Mouse (Mus musculus) myocyte (in vitro differentiated cells): ENCODE measurements around the gene Siva1. TPM values are rescaled to one million over a fixed set of nuclear protein-coding genes. Genes with fewer than 3 reads are reported as not detected.
A peak's percentile ranks its signal among the peaks of the same experiment; 100 is the strongest.

Experiments used
- H3K27me3 ChIP-seq: one replicate; pipeline ENCODE4 v1.6.1; 2011; ENCODE audit not compliant: control insufficient read depth, insufficient read depth, insufficient read length
- H3K36me3 ChIP-seq: one replicate; pipeline ENCODE4 v1.6.1; 2011; ENCODE audit not compliant: control insufficient read depth, insufficient read depth
- H3K4me2 ChIP-seq: one replicate; pipeline ENCODE4 v1.6.1; 2011; ENCODE audit warnings: low read depth, control low read depth
- H3K4me3 ChIP-seq: one replicate; pipeline ENCODE4 v1.5.1; 2011; ENCODE audit warnings: mild to moderate bottlenecking, control low read depth, moderate library complexity
- H3K79me2 ChIP-seq: one replicate; pipeline ENCODE4 v1.6.1; 2011; ENCODE audit not compliant: control insufficient read depth, insufficient read depth
- H3ac ChIP-seq: one replicate; pipeline ENCODE4 v1.6.1; 2011; ENCODE audit not compliant: control insufficient read depth, insufficient read length
- CEBPB ChIP-seq: IDR thresholded peaks from 2 replicates; pipeline ENCODE4 v1.6.1; 2011; ENCODE audit warnings: mild to moderate bottlenecking, moderate library complexity; ENCODE audit not compliant: poor library complexity, insufficient read depth, severe bottlenecking
- E2F4 ChIP-seq: IDR thresholded peaks from one replicate; pipeline ENCODE4 v1.6.1; 2011; ENCODE audit warnings: mild to moderate bottlenecking, control low read depth, moderate library complexity; ENCODE audit not compliant: insufficient read depth
- MAX ChIP-seq: IDR thresholded peaks from one replicate; pipeline ENCODE4 v1.6.1; 2011; ENCODE audit warnings: low read depth, mild to moderate bottlenecking, control low read depth
- MYOD1 ChIP-seq, 3 experiments: IDR thresholded peaks; one replicate each; pipeline ENCODE4 v1.6.1; 2011; ENCODE audit warnings: control low read depth in 2 of 3, low read depth in 2 of 3, mild to moderate bottlenecking in 2 of 3, moderate library complexity in 1 of 3; ENCODE audit not compliant: insufficient read length in 2 of 3, control insufficient read depth in 1 of 3
- MYOG ChIP-seq, 3 experiments: IDR thresholded peaks; one replicate each; pipeline ENCODE4 v1.6.1; 2011; ENCODE audit warnings: control low read depth in 2 of 3, low read depth in 2 of 3, mild to moderate bottlenecking in 2 of 3; ENCODE audit not compliant: insufficient read length in 2 of 3, control insufficient read depth in 1 of 3, insufficient read depth in 1 of 3
- POLR2A ChIP-seq: IDR thresholded peaks from one replicate; pipeline ENCODE4 v1.6.1; 2011; ENCODE audit warnings: low read depth, mild to moderate bottlenecking, control low read depth, moderate library complexity; ENCODE audit not compliant: insufficient read length
- POLR2AphosphoS2 ChIP-seq: IDR thresholded peaks from one replicate; pipeline ENCODE4 v1.6.1; 2011; ENCODE audit warnings: low read depth, control low read depth; ENCODE audit not compliant: insufficient read length
- REST ChIP-seq: IDR thresholded peaks from one replicate; pipeline ENCODE4 v1.6.1; 2011; ENCODE audit warnings: mild to moderate bottlenecking, control low read depth, moderate library complexity; ENCODE audit not compliant: insufficient read depth, insufficient read length
- SRF ChIP-seq: IDR thresholded peaks from one replicate; pipeline ENCODE4 v1.6.1; 2011; ENCODE audit warnings: low read depth; ENCODE audit not compliant: control insufficient read depth, insufficient read length
- TCF12 ChIP-seq: IDR thresholded peaks from one replicate; pipeline ENCODE4 v1.6.1; 2011; ENCODE audit warnings: mild to moderate bottlenecking, control low read depth; ENCODE audit not compliant: poor library complexity, insufficient read depth, severe bottlenecking
- TCF3 ChIP-seq: IDR thresholded peaks from one replicate; pipeline ENCODE4 v1.6.1; 2011; ENCODE audit warnings: low read depth, control low read depth; ENCODE audit not compliant: insufficient read length
- USF1 ChIP-seq: IDR thresholded peaks from one replicate; pipeline ENCODE4 v1.6.1; 2011; ENCODE audit warnings: low read depth, mild to moderate bottlenecking, control low read depth, moderate library complexity
- polyA plus RNA-seq: library from polyadenylated mRNA; unstranded; fragments of >200 nt; fragmentation: generic; extraction: Trizol; gene quantifications from one replicate; pipeline ENCODE4 v1.2.1, GENCODE M21; 2012; ENCODE audit warnings: missing spikeins

Siva1 gene
- polyA plus RNA-seq, 1 experiment, result 85.6 TPM

DNA sequence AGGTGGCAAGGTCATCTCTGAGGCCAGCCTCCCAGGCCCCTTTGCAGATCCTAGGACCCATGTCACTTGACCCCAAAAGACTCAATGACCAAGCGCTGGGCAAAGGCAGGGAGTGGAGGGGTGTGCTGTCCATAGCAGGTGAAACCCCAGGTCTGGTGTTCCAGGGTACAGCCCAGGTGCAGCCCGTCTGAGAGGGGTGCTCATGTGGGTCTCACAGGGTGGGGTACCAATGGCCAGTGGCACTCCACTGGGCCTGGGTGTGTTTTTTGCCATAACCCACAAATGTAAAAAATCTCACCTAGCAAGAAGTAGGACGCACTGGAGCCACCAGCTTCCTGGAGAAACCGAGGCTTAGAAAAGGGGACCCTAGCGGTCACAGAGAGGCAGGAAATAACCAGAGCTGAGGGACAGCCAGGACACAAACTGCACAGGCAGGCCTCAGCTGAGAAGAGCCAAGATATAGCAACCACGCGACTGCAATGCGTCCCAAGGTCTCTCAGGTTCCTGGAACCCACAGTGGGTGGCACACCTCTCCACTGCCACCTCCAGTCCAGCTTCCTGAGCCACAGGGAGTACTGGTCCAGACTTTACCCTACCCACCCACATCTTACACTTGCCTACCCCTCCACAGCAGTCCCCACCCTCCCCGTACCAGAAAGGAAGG lies 21.5 kb downstream of the Siva1 start:
- H3ac ChIP-seq, result no peak overlapping the region
- H3K4me3 ChIP-seq, result no peak overlapping the region
- peaks cover 17% of the 10 kb centered on the region for H3K36me3 ChIP-seq
- TF ChIP-seq CEBPB (no peak), TCF12 (no peak), REST (no peak), TCF3 (no peak), MYOG (IDR thresholded peaks at IDR 0.05; ENCODE audit: control insufficient read depth in 1 of 3, insufficient read depth in 1 of 3, insufficient read length in 2 of 3, low read depth in 2 of 3) (no peak), MYOD1 (IDR thresholded peaks at IDR 0.05; ENCODE audit: control insufficient read depth in 1 of 3, insufficient read length in 2 of 3, low read depth in 2 of 3) (no peak)
- no peaks in the 10 kb centered on the region for H3K27me3 ChIP-seq
- H3K79me2 ChIP-seq, result peaks cover 52% of the 10 kb centered on the region
- H3K4me2 ChIP-seq, result no peak overlapping the region

DNA sequence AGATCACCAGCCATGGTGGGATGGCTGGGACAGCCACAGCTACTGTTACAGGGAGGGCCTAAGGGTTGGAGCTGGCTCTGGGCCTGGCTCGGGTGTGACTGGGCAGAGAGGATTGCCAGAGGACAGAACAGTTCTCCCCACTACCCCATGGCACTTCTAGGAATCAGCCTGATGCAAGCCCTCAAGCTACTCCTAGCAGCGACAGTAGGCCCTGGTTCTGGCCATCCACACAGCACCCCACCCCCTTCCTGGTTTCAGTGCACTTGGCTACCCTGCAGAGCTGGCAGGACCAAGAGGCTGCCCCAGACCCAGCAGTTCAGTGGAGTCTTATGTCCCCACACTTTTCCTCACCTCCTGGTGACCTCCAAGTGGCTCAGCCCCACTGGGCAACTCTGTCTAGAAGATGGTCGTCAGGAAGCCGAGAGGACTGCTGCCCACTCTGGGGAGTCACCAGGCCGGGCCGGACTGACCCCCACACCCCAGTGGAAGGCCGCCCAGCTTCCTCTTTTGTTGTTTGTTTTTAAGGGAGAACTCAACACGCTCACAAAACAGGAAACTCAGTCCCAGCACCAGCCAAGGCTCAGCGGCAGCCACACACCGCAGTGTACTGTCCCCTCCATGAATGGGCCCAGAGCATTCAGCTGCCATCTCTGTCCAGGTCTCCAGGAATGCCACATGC lies 23.3 kb downstream of the Siva1 start:
- TF ChIP-seq MAX (no peak), POLR2AphosphoS2 (peak; percentile 6), MYOG (IDR thresholded peaks at IDR 0.05; ENCODE audit: control insufficient read depth in 1 of 3, insufficient read depth in 1 of 3, insufficient read length in 2 of 3, low read depth in 2 of 3) (peak in 1 of 3 experiments; percentile 24)
- Histone ChIP-seq H3ac (no peak overlapping the region), H3K36me3 (peaks cover 17% of the 10 kb centered on the region), H3K4me2 (no peak overlapping the region), H3K27me3 (no peaks in the 10 kb centered on the region), H3K4me3 (no peak overlapping the region), H3K79me2 (peaks cover 70% of the 10 kb centered on the region)

DNA sequence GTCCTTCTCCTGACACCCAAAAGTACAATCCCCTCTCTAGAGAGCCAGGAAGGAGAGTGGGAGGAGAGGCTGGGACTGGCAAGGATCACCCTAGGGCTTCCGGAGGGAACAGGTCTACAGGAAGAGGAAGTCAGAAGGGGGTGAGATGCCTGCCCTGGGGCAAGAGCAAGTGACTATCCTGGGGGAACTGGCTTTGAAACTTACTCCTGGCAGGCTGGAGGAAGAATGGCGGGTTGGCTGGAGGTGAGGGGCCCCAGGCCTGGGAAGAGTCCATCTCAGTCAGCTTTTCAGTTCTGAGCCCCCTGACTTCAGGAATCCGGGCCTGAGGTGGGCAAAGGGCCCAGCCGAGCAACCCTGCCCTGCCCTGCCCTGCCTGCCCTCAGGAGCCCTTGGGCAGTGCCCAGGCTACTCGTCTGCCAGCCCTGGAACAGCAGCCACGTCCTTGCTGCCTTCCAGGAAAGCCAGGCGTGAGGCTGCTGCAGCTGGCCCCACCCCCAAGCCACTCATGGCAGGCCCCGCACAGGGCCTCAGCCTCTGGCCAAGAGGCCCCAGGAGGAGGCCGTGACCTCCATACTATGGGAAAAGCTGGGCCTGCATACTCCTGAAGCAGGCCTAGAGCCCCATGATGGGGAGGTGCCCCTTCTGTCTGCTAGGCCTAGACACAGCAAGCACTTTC lies 26.4 kb downstream of the Siva1 start:
- Histone ChIP-seq H3K79me2 (peaks cover 64% of the 10 kb centered on the region), H3K4me3 (no peak overlapping the region), H3K36me3 (peaks cover 13% of the 10 kb centered on the region), H3ac (no peak overlapping the region), H3K27me3 (no peaks in the 10 kb centered on the region), H3K4me2 (peak overlapping the region; percentile 66)
- TF ChIP-seq MYOG (IDR thresholded peaks at IDR 0.05; ENCODE audit: control insufficient read depth in 1 of 3, insufficient read depth in 1 of 3, insufficient read length in 2 of 3, low read depth in 2 of 3), result peak in 1 of 3 experiments; percentile 76
- no peak for TF ChIP-seq POLR2A
- no peak for TF ChIP-seq MAX
- TF ChIP-seq REST, result no peak
- peak in 1 of 3 experiments; percentile 19 for TF ChIP-seq MYOD1 (IDR thresholded peaks at IDR 0.05; ENCODE audit: control insufficient read depth in 1 of 3, insufficient read length in 2 of 3, low read depth in 2 of 3)
- no peak for TF ChIP-seq POLR2AphosphoS2
- no peak for TF ChIP-seq TCF3
- TF ChIP-seq TCF12, result no peak
- TF ChIP-seq SRF, result no peak
- TF ChIP-seq CEBPB, result no peak

DNA sequence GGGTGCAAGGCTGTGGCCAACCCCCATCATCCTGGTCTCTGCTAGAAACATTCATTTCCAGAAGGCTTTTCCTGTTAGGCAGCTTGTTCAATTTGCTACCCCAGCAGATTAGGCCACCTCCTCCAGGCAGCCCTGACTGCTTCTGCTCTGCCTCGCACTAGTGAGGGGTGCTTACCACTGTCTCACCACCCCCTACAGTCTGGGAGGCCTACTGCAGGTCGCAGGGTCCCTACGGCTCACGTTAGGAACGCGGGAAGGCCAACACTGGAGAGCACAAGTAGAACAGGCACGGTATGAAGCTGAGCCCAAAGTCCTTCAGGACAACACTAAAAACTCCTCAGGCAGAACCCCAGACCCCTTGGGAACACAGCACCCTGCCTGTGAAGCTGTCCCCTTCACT lies 27.4 kb downstream of the Siva1 start:
- Histone ChIP-seq H3K4me3 (peak overlapping the region; percentile 60), H3K36me3 (peaks cover 13% of the 10 kb centered on the region), H3K4me2 (peak overlapping the region; percentile 66), H3K79me2 (peaks cover 62% of the 10 kb centered on the region), H3ac (no peak overlapping the region), H3K27me3 (no peaks in the 10 kb centered on the region)
- TF ChIP-seq POLR2A (peak; percentile 12), TCF3 (no peak), MYOG (IDR thresholded peaks at IDR 0.05; ENCODE audit: control insufficient read depth in 1 of 3, insufficient read depth in 1 of 3, insufficient read length in 2 of 3, low read depth in 2 of 3) (no peak)

DNA sequence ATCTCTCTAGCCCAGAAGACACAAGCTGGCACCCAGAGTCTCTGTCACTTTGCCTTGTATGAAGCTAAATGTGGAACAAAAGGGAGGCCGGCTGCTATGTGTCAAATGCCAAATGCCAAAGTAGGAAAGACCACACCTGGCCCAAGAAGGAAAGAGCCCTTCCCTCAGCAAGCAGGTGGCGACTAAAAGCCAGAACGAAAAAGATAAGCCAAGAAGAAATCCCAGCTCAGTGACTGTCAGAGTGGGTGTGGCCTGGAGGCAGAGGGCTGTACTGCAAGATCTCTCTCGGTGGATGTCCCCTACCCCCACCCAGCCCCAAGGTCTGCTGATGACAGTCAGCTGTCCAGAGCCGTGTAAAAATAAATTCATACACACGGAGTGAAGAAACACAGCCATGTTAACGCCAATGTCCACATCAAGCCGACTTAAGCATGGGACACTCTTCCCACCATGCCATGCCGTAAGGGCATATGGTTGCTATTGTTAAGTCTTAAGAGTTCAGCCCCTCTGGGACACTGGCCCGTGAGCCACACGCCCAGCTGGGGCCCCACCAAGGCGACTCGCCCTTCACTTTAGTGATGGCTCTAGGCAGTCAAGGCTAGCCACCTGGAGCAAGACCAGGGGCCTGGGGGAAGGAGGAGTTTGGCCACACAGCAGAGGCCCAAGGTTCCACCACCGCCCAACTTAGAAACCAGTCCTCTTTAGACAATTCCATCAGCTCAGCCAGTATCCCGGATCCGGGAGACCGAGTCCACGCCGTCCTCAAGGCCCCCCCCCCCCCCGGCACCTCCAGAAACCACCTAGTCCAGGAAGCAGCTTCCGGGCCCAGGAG lies 28.5 kb downstream of the Siva1 start:
- H3ac ChIP-seq, result peak overlapping the region; percentile 95
- TF ChIP-seq USF1, result no peak
- TF ChIP-seq MYOG (IDR thresholded peaks at IDR 0.05; ENCODE audit: control insufficient read depth in 1 of 3, insufficient read depth in 1 of 3, insufficient read length in 2 of 3, low read depth in 2 of 3), result peak in 2 of 3 experiments; percentile 27 to 43
- peak; percentile 55 for TF ChIP-seq POLR2AphosphoS2
- TF ChIP-seq MYOD1 (IDR thresholded peaks at IDR 0.05; ENCODE audit: control insufficient read depth in 1 of 3, insufficient read length in 2 of 3, low read depth in 2 of 3), result peak; percentile 16 to 24 (median 23)
- TF ChIP-seq MAX, result no peak
- no peak for TF ChIP-seq E2F4
- no peak for TF ChIP-seq TCF3
- TF ChIP-seq SRF, result no peak
- no peak for TF ChIP-seq POLR2A
- no peak for TF ChIP-seq REST
- no peak for TF ChIP-seq TCF12
- no peak for TF ChIP-seq CEBPB
- peak overlapping the region; percentile 60 for H3K4me3 ChIP-seq
- peaks cover 54% of the 10 kb centered on the region for H3K79me2 ChIP-seq
- H3K27me3 ChIP-seq, result no peaks in the 10 kb centered on the region
- peak overlapping the region; percentile 66 for H3K4me2 ChIP-seq
- peaks cover 13% of the 10 kb centered on the region for H3K36me3 ChIP-seq
